Mouse (Mus musculus) embryonic fibroblast, embryonic 13.5 days (primary cell): ENCODE measurements around the gene Irf2bp2.

ENCODE experiments used
- CTCF ChIP-seq: IDR thresholded peaks from 2 replicates; pipeline ENCODE4 v1.5.1; 2011; ENCODE audit warnings: mild to moderate bottlenecking, control low read depth, low read length, moderate library complexity, borderline replicate concordance; ENCODE audit not compliant: insufficient read depth
- POLR2A ChIP-seq: IDR thresholded peaks from 2 replicates; pipeline ENCODE4 v1.6.1; 2011; ENCODE audit warnings: low read depth, mild to moderate bottlenecking, control low read depth, low read length, moderate library complexity

- TF ChIP-seq CTCF (no peak), POLR2A (no peak)
Measured at GRCm38 (mm10) chr8:126581662-126582061, 12.1 kb downstream of the Irf2bp2 start.
